Mouse (Mus musculus) liver, embryonic 11.5 days (tissue): ENCODE results near the gene Mzf1. TPM values are rescaled to one million over a fixed set of nuclear protein-coding genes. Genes with fewer than 3 reads are reported as not detected.
A peak's percentile ranks its signal among the peaks of the same experiment; 100 is the strongest.

Experiments used
- ATAC-seq: fragments of 200-750 bp; cut with Nextera tagmentation; replicated peaks from 2 replicates; pipeline ENCODE4 v1.8.0; 2017; ENCODE audit warnings: moderate number of reproducible peaks, mild to moderate bottlenecking, moderate TSS enrichment, moderate library complexity; ENCODE audit not compliant: low FRiP score
- DNase-seq: peaks from one replicate; pipeline ENCODE4 v3.0.0-alpha.2; 2017; ENCODE audit warnings: low spot score
- H3K27ac ChIP-seq: fragments of 300-500 bp; sonication (generic); 2 replicates; pipeline ENCODE4 v1.5.1; 2014; ENCODE audit warnings: mild to moderate bottlenecking, low read depth, low read length, control low read depth
- H3K27me3 ChIP-seq: fragments of 300-500 bp; sonication (generic); replicated peaks from 2 replicates; pipeline ENCODE4 v1.6.1; 2014; ENCODE audit warnings: low read length, mixed read lengths; ENCODE audit not compliant: control insufficient read depth, insufficient read depth
- H3K36me3 ChIP-seq: fragments of 300-500 bp; sonication (generic); 2 replicates; pipeline ENCODE4 v1.6.1; 2014; ENCODE audit warnings: mild to moderate bottlenecking, low read length, moderate library complexity, mixed read lengths; ENCODE audit not compliant: control insufficient read depth, insufficient read depth
- H3K4me1 ChIP-seq: fragments of 300-500 bp; sonication (generic); replicated peaks from 2 replicates; pipeline ENCODE4 v1.6.1; 2014; ENCODE audit warnings: low read length, mixed read lengths; ENCODE audit not compliant: control insufficient read depth, insufficient read depth
- H3K4me2 ChIP-seq: fragments of 300-500 bp; sonication (generic); 2 replicates; pipeline ENCODE4 v1.6.1; 2014; ENCODE audit warnings: mild to moderate bottlenecking, control low read depth, moderate library complexity
- H3K4me3 ChIP-seq: fragments of 300-500 bp; sonication (generic); 2 replicates; pipeline ENCODE4 v1.5.1; 2014; ENCODE audit warnings: low read depth, low read length, control low read depth
- H3K9ac ChIP-seq: fragments of 300-500 bp; sonication (generic); 2 replicates; pipeline ENCODE4 v1.6.1; 2014; ENCODE audit warnings: low read depth, low read length, control low read depth
- H3K9me3 ChIP-seq: fragments of 300-500 bp; sonication (generic); 2 replicates; pipeline ENCODE4 v1.6.1; 2016; ENCODE audit warnings: low read length, inconsistent platforms, mixed read lengths; ENCODE audit not compliant: control insufficient read depth
- WGBS: fragments of 180-500 bp; shearing (Covaris S2); extraction: QIAGEN DNeasy Blood & Tissue Kit; methylation state at CpG from one replicate; pipeline ENCODE4 v1.1.7; 2014; 5-methylcytosine and 5-hydroxymethylcytosine counted together
- polyA plus RNA-seq: library from polyadenylated mRNA; unstranded; fragments of >200 nt; fragmentation: Nextera tagmentation; extraction: Ambion mirVana; gene quantifications from 2 replicates; pipeline ENCODE4 v1.2.1, GENCODE M21; 2014

The Mzf1 gene
- polyA plus RNA-seq, 1 experiment from 2014 or later: 1.6 TPM

DNA sequence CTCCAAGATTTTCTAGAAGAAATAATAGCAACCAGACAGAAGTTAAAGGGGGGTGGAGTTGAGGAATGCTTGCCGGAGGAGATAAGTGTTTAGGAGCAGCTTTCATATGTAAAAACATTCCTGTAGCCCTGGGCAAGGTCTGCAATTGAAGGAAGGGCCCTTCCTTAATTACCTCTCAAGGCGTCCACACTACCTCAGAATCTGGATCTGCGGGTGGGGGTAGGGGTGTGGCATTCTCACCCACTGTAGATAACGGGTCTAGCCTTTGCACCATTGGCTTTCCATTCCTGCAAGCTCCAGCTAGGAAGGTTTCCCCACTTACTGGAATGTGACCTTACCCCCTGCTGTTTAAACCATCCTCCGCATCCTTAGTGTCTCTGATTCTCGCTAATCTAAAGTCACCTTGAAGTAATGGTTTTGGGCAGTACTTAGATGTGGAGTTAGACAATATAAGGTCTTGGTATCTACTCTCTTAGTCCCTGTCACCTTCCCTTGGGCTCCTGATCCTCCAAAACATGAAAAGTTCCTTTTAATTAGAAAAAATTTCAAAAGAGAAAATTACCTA is 40.2 kb downstream of the Mzf1 start:
- DNase-seq (no peak), ATAC-seq (no peak)
- H3K36me3 ChIP-seq: no peaks in the 10 kb centered on the region
- no peak overlapping the region for H3K4me2 ChIP-seq
- H3K4me1 ChIP-seq: 0 out of 2 replicates have a peak, but pooled peaks cover 2% of the 10 kb centered on the region
- H3K27ac ChIP-seq: no peak overlapping the region
- no peak overlapping the region for H3K9ac ChIP-seq
- WGBS: 48% methylated on average over 6 of the region's 6 CpGs
- H3K9me3 ChIP-seq: no peaks in the 10 kb centered on the region
- no peak overlapping the region for H3K4me3 ChIP-seq
- no peaks in the 10 kb centered on the region for H3K27me3 ChIP-seq

DNA sequence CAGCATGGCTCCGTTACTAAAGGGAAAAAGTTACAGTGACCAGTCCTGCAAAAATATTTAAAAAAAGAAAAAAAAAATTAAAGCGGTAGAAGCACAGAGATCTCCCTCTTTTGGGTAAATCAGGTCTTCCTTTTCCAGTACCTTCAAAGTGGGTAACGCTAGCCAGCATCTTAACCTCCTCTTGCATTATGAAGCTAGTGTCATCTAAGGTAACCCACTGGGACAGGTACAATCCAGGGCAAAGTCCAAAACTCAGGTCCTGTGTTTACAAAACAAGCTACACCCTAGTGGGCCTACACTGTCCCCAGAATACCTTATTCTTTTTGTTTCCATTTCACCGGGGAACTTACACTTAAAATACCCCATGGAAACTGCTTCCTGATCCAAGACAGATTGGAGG is 40.9 kb downstream of the Mzf1 start:
- no peak for DNase-seq
- Histone ChIP-seq H3K4me1 (peaks cover 2% of the 10 kb centered on the region; the same call in 1 of the 2 replicates), H3K4me3 (no peak overlapping the region), H3K9ac (no peak overlapping the region), H3K27ac (no peak overlapping the region), H3K4me2 (no peak overlapping the region), H3K36me3 (no peaks in the 10 kb centered on the region), H3K27me3 (no peaks in the 10 kb centered on the region), H3K9me3 (no peaks in the 10 kb centered on the region)
- WGBS: 66% methylated on average over 4 of the region's 4 CpGs
- ATAC-seq: no peak

DNA sequence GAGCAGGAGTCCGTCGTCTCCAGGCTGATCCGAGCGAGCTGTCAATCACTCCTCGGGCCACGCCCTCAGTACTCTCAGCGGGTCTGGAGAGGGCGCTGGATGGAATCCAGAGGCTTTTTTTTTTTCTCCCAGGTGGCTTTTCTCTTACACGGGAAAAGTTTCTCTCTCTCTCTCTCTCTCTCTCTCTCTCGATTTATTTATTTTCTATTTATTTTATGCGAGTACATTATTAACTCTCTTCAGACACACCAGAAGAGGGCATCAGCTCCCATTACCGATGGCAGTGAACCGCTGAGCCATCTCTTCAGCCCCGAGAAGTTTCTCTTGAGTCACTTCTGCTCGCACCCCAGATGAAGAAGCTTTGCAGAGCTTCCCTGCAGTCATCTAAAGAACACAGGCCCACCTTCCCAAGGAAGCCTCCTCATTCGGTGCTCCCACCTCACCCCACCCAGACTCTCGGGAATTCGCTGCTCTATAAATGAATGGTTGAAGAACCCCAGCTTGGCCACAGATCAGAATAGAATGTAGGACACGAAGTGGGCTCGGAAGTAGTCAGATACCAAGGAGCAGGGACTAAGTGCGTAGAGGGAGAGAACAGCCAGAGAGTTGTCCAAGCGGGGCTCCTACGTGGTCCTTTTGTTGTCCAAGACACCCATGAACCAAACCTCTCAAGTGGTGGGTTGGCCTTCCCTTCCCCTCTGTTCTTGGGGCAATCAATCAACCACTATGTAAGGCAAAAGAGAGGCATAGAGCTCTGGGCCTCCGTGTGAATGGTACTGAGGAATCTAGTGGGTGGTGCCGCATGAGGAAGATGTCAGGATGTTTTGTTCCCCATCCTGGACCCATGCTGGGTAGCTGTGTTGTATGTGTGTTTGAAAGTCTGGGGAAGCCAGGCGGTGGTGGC is 44.3 kb downstream of the Mzf1 start, which contains the start of gene Zbtb45:
Zbtb45 (minus strand) TSS at position 30 of the 904 bp plus-strand sequence.
- peaks cover 21% of the 10 kb centered on the region for H3K36me3 ChIP-seq
- H3K9ac ChIP-seq: peak within 1 kb of the TSS; percentile 93
- peak; percentile 87; the same call in 1 of the 2 replicates for ATAC-seq
- DNase-seq: no peak
- peak within 1 kb of the TSS; percentile 92 for H3K4me2 ChIP-seq
- H3K27me3 ChIP-seq: no peaks in the 10 kb centered on the region; the same call in 1 of the 2 replicates
- 17% methylated on average over 26 of the region's 26 CpGs for WGBS
- H3K4me3 ChIP-seq: peak within 1 kb of the TSS; percentile 75
- H3K27ac ChIP-seq: peak within 1 kb of the TSS; percentile 98
- no peaks in the 10 kb centered on the region for H3K9me3 ChIP-seq
- H3K4me1 ChIP-seq: peaks cover 6% of the 10 kb centered on the region

DNA sequence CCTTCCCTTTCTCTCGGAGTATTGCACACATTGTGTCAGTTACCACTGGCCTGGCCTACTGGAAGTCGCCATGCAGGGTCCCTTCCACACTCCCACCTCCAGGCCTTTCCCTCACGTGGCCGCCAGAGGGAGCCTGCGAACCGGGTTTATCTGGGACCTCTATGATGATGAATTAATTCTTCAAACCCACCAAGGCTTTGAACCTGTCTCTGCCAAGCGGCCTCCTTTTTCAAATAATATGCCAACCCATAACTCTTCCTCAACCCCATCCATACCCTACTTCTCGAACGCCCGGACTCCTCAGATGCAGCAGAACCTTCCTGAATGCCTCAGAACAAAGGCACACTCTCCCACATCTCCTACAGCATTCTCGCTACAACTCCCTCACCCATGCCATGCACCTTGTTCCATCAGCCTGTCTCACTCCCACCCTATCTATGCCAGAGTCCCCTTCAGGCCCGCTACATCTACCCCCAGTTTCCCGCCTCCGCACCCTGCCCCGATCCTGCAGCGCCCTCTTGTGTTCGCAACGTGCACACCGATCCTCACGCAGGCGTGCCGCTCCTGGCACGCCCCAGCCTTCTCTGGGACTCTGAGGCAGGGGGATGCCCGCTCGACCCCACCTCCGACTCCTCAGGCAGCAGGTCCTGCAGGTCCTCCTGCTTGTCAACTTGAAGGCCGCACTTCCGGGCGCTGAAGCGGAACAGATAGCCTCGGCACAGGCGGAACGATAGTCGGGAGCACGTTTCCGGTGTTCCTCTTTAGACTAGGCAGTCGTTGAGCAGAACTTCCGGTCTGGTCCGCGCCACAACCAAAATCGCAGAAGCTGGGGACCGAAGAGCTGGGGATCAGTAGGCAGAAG is 45.2 kb downstream of the Mzf1 start:
- Histone ChIP-seq H3K9me3 (no peaks in the 10 kb centered on the region), H3K36me3 (peaks cover 26% of the 10 kb centered on the region), H3K4me2 (peak overlapping the region; percentile 92), H3K27ac (peak overlapping the region; percentile 98), H3K9ac (peak overlapping the region; percentile 93), H3K4me3 (peak overlapping the region; percentile 75), H3K27me3 (no peaks in the 10 kb centered on the region; the same call in 1 of the 2 replicates), H3K4me1 (peaks cover 6% of the 10 kb centered on the region)
- DNase-seq (peak; percentile 96), ATAC-seq (peak; percentile 85)
- under 1% methylated on average over 42 of the region's 42 CpGs for WGBS

DNA sequence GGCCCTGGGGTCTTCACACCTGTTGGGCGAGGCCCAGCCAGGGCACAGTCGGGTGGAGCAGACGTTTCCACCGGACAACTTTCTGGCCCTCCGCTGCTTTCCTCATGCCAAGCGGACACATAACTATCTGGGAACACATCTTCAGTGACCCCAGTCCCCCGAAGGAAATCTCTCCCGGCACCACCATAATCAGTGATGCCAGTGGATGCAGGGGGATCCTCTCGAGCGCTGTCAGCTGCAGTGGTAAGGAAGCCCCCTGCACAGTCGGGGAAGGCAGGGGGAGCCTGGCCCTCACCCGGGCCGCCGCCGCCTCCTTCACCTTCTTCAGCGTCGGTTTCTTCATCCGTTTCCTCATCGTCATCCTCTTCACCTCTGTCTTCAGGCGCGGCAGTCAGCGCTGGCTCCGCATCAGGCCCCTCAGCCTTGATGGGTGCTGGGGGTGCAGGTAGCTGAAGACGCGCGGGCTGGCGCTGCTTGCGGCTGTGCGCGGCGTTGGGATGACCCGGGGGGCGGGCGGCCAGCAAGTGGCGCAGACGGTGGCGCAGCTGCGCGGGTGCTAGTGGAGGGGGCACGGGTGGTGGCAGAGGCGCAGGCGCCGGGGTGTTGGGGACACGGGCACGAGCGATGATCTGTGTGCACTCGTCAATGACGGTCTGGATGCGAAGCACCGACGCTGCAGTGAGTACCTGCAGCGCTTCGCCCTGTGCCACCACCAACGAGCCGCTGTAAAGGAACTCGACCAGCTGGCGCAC is 47.0 kb downstream of the Mzf1 start:
- DNase-seq: no peak
- Histone ChIP-seq H3K9me3 (no peaks in the 10 kb centered on the region), H3K9ac (no peak overlapping the region)

DNA sequence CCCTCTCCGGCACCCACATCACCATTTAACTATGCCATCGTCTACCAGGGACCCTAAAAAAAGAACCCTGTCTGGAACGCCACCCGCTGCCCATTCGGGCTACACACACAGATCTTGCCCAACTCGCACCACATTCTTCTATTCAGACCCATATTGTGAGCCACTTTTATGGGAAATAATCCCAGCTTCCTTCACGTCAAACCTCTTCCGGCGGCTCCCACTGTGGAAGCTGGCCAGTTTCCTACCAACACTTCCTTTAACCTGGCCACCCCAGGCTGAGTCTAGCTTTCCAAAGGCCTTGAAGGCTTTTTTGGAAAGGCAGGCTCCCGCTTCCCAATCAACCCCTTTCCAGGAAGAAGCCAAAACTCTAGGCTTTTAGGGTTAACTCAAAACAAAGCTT is 48.0 kb downstream of the Mzf1 start:
- Histone ChIP-seq H3K4me1 (peaks cover 6% of the 10 kb centered on the region), H3K27ac (no peak overlapping the region), H3K36me3 (peaks cover 28% of the 10 kb centered on the region), H3K9ac (no peak overlapping the region), H3K27me3 (no peaks in the 10 kb centered on the region; the same call in 1 of the 2 replicates), H3K4me2 (no peak overlapping the region), H3K4me3 (no peak overlapping the region), H3K9me3 (no peaks in the 10 kb centered on the region)
- 87% methylated on average over 10 of the region's 10 CpGs for WGBS
- no peak for DNase-seq
- ATAC-seq: no peak

More for the DNA sequence above, 47.0 kb downstream of the Mzf1 start:
- Histone ChIP-seq H3K27me3 (no peaks in the 10 kb centered on the region; the same call in 1 of the 2 replicates), H3K36me3 (peaks cover 28% of the 10 kb centered on the region), H3K4me1 (peaks cover 6% of the 10 kb centered on the region), H3K27ac (no peak overlapping the region), H3K4me3 (peak overlapping the region; percentile 11; the same call in 1 of the 2 replicates), H3K4me2 (no peak overlapping the region)
- WGBS: 65% methylated on average over 57 of the region's 57 CpGs
- ATAC-seq: no peak

DNA sequence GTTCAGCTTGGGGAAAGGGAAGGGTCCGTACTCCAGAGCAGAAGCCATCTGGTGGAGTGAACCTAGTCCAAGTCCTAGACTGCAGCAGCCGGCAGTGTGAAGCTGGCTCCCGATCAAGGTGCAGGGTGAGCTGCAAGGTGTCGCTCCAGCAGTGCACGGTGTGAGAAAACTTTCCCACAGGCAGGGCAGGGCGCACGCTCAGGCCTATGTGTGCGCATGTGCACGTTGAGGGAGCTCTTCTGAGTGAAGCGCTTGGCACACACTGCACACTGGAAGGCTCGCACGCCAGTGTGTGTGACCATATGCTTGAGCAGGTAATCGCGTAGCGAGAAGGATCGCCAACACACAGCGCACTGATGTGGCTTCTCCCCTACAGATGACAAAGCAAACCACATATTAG is 48.6 kb downstream of the Mzf1 start:
- H3K4me2 ChIP-seq: no peak overlapping the region
- H3K4me3 ChIP-seq: no peak overlapping the region
- H3K36me3 ChIP-seq: peaks cover 28% of the 10 kb centered on the region
- no peaks in the 10 kb centered on the region; the same call in 1 of the 2 replicates for H3K27me3 ChIP-seq
- no peak for DNase-seq
- H3K27ac ChIP-seq: no peak overlapping the region
- H3K4me1 ChIP-seq: peaks cover 6% of the 10 kb centered on the region
- no peak overlapping the region for H3K9ac ChIP-seq
- no peaks in the 10 kb centered on the region for H3K9me3 ChIP-seq
- WGBS: 88% methylated on average over 17 of the region's 17 CpGs
- ATAC-seq: no peak

DNA sequence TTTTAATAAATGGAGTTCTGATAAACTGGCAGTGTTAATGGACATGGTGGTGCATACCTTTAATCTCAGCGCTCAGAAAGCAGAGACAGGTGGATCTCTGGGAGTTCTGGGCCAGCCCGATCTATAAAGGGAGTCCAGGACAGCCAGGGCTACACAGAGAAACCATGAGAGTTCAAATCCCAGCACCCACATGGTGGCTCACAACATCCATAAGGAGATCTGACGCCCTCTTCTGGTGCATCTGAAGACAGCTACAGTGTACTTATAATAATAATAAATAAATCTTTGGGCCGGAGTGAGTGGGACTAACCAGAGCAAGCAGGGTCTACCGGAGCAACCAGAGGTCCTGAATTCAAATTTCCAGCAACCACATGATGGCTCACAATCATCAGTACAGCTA is 51.2 kb downstream of the Mzf1 start:
- DNase-seq (no peak), ATAC-seq (no peak)
- H3K27ac ChIP-seq: no peak overlapping the region
- peaks cover 2% of the 10 kb centered on the region for H3K4me1 ChIP-seq
- 70% methylated on average over 5 of the region's 5 CpGs for WGBS
- no peak overlapping the region for H3K4me2 ChIP-seq
- H3K9me3 ChIP-seq: no peaks in the 10 kb centered on the region
- no peaks in the 10 kb centered on the region; the same call in 1 of the 2 replicates for H3K27me3 ChIP-seq
- peaks cover 28% of the 10 kb centered on the region for H3K36me3 ChIP-seq
- no peak overlapping the region for H3K4me3 ChIP-seq
- no peak overlapping the region for H3K9ac ChIP-seq
